Mouse (Mus musculus) heart, postnatal 10 days (tissue): ENCODE measurements at regions not wholly inside any gene's neighbourhood (a gene's known extent, or its start where the extent isn't known, plus 50 kb on each side); places are given as distances from the start of the nearest gene placed in this dataset.

Experiments
- DNase-seq, 2 experiments: peaks; one replicate each; pipeline ENCODE4 v3.0.0; 2021
- intact Hi-C: fragments of 180-260 bp; cut with DNase I; formaldehyde crosslinking; loops from one replicate; pipeline ENCODE4 v1.15.1; 2025

DNA sequence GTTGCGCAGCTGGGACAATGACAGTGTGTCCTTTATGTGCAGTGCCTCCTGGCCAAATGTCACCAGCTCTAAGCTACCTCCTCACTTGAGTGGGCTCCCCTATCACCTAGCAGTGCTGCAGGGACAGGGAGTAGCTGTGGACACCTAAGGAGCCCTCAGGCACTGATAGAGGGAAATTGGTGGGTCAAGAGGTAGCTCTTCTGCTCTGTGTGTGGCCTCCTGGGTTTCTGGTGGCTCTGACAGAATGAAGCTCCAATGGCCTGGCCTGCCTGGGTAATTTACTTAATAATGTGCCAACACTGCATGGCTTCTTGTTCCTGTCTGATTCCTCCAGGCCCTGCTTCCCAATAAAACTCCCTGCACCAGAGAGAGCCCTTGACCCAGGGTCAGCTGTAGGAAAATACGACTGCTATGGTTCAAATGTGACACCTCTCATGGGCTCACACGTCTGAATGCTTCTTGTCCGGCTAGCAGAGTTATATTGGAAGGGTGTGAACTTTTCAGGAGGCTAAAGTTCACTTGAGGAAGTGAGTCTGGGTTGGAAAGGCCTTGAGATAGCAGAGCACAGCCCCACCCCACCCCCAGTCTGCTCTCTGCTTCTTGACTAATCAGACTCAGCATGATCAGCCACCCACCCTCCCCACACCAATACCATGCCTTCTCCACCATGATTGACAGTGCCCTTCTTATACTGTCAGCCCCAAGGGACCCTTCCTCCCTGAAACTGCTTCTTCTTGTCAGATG is 142.6 kb downstream of the Rybp start:
- DNase-seq = no peak
- intact Hi-C loops = loop anchor here (2.0 kb wide), 2 partner anchors 88 to 238 kb away; no protein-coding TSS in a partner anchor

DNA sequence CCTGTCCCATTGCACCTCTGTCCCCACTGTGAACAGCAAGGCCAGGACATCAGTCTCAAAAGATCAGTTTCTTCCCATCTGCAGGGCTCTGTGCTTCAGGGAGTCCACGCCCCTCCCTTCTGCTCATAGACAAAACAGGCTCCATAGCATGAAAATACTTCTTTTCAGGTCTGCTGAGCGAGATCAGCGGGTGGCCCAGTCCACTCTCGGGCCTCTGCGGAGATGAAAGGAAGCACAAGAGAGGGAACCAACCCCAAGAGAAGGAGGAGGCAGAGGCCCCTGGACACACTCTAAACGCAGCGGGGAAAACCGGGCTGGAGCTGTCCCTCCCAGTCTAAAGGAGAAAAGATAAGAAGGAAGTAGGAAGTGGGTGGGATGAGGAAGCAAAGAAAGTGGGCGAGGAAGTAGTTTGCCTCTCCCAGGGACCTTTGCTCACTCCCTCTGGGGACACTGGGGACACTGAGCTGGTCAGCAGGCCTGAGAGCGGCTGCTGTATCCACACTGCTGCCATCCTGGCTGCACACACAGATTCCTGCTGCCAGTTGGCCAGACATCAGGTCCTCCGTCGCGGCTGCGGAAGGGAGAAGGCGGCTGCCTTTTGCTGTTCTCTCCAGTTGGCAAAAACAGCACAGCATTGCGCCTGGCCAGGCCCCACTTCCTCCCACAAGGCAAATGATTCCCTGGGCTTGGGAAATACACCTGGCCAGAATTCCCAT is 143.5 kb downstream of the Rybp start:
- peak; percentile 89 to 91 for DNase-seq
- intact Hi-C loops = loop anchor here (2.0 kb wide), 2 partner anchors 87 to 237 kb away; no protein-coding TSS in a partner anchor

DNA sequence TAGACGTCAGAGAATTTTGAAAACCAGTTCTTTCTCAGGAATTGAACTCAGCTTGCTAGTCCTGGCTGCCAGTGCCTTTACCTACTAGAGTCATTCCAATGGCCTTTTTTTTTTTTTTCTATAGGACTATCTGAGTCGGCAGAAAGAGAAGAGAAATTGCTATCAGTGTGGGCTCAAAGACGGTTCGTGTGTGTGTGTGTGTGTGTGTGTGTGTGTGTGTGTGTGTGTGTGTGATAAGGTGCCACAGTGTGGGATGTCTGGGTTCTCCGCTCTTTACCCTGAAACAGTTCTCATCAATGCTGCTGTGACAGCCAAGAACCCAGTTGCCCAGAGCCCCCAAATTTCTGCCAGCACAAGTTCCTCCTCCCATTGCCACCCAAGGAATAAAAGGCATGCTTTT is 146.1 kb downstream of the Rybp start:
- DNase-seq = no peak
- intact Hi-C loops = no loop called here

DNA sequence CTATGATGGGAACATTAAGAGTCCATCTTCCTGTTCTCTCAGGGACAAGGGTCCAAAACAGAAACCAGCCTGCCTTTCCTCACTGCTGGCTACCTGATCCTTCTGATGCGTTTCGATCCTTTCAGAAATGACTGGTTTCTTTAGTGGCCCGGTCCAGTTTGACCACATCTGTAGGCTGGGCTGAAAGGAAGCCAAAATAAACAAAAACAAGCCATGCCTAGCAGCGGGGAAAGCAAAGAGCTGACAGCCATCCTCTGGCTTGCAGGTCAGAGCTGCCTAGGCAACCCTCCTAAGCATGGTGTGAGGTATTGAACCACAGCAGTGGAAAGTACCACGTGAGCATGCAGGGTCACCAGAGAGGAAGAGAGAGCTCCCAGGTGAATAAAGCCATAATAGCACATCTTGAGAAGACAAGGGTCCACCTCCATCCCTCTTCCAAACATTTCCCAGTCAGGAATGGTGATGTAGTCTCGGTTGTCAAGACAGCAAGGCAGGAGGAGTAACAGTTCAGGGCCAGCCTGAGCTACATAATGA is 146.6 kb downstream of the Rybp start:
- intact Hi-C loops = no loop called here
- DNase-seq = no peak

DNA sequence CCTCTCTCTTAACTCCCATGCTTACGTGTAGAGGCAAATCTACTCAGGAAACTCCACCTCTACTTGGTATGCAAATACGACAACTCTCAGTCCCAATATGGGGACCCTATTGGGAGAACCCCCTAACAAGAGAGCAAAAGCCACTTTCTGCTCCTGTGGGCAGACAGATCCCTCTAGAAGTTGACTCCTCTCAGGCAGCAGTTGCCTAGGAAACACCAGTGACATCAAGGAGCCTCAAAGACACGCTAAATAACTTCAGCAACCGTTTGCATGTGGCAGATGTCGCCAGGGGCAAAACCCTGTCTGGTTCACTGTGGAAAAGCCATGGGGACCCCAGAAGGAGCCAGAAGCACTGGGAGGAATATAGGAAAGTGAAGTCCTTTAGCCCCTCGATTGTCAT is 147.5 kb downstream of the Rybp start:
- DNase-seq = no peak
- intact Hi-C loops = no loop called here

DNA sequence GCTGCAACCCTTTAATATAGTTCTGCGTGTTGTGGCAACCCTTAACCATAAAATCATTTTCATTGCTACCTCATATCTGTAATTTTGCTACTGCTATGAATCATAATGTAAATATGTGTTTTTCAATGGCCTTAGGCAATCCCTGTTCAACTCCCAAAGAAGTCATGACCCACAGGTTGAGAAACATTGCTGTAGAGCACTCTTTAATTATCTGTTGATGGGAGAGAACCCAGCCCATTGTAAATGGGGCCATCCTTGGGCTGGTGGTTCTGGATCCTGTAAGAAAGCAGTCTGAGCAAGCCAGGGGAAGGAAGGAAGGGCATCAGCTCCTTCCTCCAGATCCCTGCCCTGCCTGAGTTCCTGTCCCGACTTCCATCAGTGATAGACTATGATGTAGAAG is 148.6 kb downstream of the Rybp start:
- intact Hi-C loops = no loop called here
- DNase-seq = no peak

DNA sequence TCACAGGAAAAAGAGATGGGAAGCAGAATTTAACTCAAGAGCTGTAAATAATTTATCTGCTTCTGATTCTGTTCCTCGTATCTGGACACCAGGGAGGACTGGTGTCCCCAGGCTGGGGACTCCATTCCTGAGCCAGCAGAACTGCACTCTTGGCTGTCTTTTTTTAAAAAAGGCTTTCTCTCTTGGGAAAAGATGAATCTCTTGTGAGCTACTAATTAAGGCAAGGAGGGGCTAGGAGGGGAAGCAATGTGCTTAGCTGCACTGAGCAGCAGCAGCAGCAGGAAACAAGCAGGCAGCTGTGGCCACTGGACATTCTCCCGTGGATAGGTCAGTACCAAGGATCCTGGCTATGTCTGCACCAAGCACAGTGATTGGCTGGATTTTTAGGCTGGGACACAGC is 152.1 kb downstream of the Rybp start:
- intact Hi-C loops = no loop called here
- DNase-seq = no peak

DNA sequence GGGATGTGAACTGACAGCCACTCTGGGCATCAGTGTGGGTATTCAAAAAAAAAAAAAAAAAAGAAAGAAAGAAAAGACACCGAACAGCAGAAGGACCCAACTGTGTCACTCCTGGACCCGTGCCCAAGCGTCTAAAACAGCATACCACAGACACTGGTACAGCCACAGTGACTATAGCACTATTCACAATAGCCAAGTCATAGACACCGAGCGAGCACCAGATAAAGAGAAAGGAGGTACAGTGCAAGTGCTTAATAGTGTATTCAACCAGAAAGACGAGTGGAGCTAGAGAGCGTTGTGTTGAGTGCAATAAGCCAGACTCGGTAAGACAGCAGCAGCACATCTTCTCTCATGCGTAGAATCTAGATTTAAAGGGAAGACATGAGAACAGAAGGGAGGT is 153.3 kb downstream of the Rybp start:
- intact Hi-C loops = no loop called here
- no peak for DNase-seq

DNA sequence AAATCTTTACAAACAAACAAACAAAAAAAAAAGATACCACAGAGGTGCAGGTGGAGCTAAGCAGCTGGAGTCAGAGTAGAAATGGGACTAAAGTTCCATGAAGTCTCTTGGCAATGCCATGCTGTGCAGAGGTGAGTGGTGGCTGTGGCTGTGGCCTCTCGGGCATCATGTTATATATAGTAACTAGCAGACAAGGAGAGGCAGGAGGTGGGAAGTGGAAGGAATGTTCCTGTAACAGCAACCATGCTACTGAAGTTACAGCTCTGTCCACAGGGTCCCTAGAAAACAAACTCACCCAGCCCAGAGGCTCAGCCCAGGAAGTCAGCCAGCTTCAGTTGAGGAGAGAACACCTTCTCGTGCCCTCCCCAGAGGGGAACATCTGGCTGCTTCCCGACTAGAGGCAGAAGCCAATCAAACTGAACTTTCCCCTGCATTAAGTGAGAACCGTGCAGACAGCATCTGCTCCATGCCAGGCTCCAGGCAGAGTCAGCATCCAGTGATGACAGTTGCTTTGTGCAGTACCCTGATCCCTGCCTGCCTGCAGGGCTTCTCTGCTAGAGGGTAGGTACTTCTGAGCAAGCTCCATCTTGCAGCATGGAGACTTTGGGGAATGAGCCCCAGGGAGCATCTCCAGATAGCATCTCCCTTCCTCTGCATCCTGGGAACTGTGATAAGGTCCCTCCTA is 154.2 kb downstream of the Rybp start:
- intact Hi-C loops = no loop called here
- DNase-seq = peak in 1 of 2 experiments; percentile 49

DNA sequence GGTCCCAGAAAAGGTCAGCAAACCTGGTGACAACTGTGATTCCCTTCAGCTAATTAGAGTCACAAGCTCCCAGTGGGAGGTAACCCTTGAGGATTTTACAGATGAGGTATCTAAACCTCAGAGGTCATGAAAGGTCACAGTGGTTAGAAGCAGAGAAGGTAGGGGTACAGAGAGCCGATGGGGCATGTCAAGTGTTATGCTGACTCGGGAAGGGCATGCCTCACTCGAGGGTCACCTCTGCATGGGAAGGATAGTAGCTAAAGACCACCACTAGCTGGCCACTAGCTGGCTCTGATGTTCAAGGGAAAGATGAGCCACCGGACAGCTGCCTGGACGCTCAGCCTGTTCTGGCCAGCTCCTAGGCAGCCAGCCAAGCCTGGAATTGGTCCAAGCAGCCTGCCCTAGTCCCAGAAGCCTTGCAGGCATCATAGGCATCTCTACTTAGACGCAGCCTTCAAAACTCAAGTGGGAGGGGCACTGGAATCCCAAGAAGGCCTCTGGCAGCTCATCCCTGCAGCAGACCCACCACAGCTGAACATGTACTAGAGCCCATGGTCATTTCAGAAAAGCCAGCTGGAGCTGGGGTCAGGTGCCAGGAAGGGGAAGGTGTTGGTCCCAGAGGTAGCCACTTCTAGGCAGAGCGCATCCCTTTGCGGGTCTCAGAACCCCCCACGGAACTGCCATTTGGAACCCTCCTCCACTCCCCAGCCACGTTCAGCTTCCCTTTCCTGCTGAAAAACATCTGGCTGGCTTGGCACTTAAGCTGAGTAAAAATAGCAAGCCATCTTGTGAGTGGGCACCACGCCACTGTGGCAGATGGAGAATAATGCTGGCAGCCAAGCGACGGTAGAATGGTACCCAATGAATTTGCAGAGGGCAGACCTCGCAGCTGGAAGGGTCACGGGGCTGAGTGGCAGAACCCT is 159.8 kb downstream of the Rybp start:
- DNase-seq = peak; percentile 89 to 90

DNA sequence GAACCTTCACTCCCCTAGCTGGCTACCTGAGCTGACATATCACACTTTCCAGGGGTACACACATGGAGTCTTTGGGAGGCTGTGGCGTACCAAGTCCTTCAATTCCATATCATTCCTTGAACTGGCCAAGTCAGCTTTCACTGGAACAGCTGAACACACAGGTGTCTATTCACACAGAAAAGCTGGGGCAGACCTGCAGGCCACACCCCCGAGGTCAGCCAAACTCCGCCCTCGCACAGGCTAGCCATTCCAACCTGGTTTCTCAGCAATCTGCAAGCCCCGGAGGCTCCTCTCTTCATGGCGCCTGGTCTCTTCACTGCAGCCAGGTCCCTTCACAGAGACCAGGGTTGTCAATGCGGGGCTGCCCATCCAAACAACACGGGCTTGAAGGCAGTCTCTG is 160.5 kb downstream of the Rybp start:
- intact Hi-C loops = loop anchor here (5.0 kb wide), 1 partner anchor 114 kb away; no protein-coding TSS in a partner anchor
- DNase-seq = no peak

More for the DNA sequence above, 159.8 kb downstream of the Rybp start:
- intact Hi-C loops = loop anchor here (5.0 kb wide), 1 partner anchor 115 kb away; no protein-coding TSS in a partner anchor

DNA sequence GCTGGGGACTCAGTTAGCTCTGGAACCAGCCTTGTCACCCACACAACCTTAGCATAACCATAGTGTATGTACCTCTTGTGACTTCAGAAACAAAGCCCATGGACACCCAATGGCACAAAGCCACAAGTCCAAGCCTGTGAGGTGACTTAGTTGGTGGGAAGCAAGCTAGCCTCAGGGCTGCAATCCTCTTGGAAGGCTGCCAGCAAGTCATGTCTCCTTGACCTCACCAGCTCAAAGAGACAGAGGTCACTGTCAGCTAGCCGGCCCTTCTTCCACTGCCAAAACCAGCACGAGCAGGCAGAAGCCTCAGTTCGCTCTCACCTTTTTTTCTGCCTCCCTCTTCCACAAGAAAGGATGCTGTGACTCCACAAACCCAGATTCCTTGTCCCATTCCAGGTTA is 161.0 kb downstream of the Rybp start:
- intact Hi-C loops = loop anchor here (5.0 kb wide), 1 partner anchor 114 kb away; no protein-coding TSS in a partner anchor
- DNase-seq = no peak

DNA sequence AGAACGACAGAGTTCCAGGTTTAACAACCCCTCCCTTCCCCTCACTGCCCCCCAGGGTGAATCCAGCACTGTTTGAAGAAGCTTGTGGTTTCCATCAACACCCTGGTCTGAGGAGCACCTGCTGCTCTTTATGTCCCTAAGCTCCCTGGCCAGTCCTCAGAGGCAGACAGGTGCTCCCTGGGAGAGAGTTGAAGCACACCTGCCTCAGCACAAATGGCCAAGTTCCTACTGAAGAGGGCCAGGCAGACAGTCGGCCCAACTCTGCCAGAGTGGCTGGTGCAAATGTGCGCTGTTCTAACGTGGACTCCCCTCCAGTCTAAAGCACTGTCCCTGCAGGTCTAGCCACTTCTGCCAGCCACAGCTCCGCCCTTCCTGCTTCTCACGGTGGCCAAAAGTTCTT is 166.0 kb downstream of the Rybp start:
- intact Hi-C loops = no loop called here
- no peak for DNase-seq

DNA sequence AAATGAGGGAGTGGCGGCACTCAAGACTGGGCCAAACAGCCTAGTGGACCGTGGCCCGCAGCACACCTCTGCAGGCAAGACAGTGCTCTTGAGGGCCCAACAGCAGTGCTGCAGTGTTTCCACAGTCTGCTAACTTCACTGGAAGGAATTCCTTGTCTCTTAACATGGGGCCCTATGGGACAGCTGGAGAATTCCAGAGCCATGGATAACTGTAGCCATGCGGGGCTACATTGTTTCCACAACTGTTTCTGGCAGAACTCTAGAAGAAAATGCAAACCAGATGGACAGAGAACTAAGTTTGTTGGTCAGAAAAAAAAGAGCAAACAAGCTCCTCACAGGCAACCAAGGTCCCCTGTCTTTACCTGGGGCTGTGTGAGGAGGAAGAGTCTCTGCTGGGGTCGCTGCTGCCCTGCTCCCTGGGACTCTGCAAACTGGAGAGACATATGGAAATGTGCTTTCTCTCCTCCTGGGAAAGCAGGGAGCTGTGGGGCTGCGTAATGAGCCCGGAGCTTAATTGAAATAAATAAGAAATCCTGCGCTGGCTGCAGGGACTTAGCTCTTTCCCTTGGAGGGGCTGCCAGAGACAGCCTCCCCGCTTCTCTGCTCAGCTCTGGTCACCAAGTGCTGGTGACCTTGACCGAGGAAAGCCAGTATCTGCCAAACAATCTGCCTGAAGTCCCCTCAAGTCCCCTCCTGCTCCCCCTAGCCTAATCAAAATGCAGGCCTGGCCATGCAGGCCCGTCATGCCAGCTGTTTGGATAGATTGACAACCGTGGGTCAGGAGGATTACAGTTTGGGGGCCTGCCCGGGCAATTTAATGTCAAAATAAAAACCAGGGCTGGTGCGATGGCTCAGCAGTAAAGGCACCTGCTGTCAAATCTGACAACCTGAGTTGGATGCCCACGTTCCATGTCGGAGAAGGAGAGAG is 167.0 kb downstream of the Rybp start:
- intact Hi-C loops = no loop called here
- DNase-seq = no peak

DNA sequence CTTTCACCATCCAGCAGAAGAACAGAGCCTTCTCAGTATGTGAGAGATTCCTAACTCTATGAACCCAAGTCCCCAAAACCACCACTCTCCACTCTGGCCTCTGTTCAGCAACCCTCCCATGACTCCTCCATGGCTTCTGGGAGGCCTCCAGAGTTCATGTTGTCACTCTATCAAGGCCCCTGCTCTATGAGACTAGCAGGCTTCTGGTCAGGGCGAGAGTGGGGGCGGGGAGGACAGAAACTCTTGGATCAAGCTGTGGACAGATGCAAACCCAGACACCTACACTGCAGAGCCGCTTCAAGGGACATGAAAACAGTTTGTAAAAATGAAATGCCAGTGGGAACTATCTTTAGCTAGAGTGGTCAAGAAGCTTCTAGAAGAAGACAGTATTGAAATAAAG is 170.2 kb downstream of the Rybp start:
- no peak for DNase-seq
- intact Hi-C loops = no loop called here

DNA sequence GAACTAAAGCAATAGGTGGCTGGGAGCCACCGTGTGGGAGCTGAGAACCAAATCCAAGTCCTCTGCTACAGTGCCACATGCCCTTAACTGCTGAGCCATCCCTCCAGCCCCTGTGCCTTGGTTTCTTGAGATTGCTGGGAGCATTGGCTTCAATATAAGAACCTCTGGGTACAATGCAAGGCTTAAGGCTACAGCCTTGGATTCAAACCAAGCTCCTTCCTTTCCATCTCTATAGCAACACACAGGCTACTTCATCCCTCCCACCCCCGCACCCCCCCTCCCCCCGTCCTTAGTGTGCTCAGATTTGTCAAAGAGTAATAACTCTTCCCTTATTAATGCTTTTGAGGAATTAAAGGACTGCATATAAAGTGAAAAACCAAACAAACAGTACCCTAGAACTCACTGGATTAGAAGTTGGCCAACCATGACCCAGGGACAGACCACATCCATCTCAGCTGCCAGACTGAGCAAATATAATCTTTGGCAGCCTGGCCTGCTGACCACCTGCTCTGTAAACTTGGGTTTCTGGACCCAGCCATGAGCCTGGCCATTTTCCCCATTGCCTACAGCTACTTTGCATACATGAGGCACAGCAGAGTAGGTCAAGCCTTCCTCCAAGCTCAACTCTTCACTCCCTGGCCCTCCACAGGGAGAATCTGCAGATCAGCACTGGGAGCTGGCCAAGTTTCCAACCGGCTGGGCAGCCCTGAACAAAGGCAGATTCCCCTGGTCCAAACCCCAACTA is 173.7 kb downstream of the Rybp start:
- intact Hi-C loops = no loop called here
- no peak for DNase-seq

DNA sequence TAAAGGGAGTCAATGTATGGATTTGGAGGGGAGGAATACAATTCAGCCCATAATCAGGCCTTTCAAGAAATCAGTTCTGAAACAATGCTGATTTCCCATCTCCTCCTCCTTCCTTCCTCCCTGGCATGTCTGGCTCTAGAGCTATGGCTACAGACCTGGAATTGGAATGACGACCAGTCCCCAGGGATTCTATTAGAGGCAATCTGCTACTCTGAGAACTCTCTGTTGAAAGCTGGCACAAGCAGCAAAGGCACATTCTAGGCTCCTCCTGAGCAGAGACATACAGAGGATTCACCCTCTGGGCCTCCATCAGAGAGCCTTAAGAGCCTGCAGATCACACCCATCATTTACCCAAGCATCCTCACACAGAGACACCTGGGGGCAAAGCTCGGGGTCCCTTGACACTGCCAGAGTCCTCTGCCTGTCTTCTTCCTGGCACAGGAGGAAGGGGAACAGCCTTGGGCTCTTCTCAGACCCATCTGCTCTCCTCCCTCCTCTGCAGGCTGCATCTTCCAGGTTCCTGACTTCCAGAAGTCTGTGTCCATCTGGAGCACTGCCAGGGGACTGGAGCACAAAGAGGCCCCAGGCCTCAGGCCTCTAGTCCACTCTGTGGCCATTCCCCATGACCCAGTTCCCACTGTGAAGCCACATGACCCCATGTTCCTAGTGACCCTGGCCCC is 176.2 kb downstream of the Rybp start:
- intact Hi-C loops = no loop called here
- DNase-seq = peak; percentile 42 to 55

DNA sequence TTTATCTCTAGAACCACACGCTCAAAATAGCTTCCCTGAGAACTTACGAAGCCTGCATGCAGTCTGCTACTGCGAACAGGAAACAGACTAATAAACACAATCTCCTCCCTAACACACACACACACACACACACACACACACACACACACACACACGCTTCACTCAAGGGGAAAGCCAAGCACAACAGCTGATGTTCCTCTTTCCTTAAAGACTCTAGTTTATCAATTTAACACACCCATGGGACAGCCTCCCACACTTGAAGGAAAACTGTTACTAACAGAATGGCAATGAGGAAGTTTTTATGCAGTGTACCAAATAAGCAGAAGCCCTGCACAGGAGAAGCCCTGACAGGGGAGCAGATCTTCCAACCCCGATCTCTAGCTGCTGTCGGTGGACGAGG is 177.3 kb downstream of the Rybp start:
- peak; percentile 78 to 84 for DNase-seq
- intact Hi-C loops = loop anchor here (5.0 kb wide), 1 partner anchor 93 kb away; no protein-coding TSS in a partner anchor
